Mouse (Mus musculus) C2C12 (cell line): ENCODE measurements around the gene Auts2.

Source experiments
- CEBPB ChIP-seq: IDR thresholded peaks from one replicate; pipeline ENCODE4 v1.6.1; 2011; ENCODE audit warnings: low read depth, mild to moderate bottlenecking, control low read depth, moderate library complexity
- CTCF ChIP-seq: IDR thresholded peaks from one replicate; pipeline ENCODE4 v1.5.1; 2011; ENCODE audit not compliant: control insufficient read depth, insufficient read depth, insufficient read length
- FOSL1 ChIP-seq: IDR thresholded peaks from one replicate; pipeline ENCODE4 v1.8.0; 2011; ENCODE audit warnings: mild to moderate bottlenecking, low read length; ENCODE audit not compliant: poor library complexity, insufficient read depth, severe bottlenecking
- MAX ChIP-seq: IDR thresholded peaks from one replicate; pipeline ENCODE4 v1.6.1; 2011; ENCODE audit warnings: mild to moderate bottlenecking, control low read depth
- MYOG ChIP-seq: IDR thresholded peaks from one replicate; pipeline ENCODE4 v1.6.1; 2011; ENCODE audit not compliant: control insufficient read depth, insufficient read length; ENCODE audit errors: extremely low read depth
- USF1 ChIP-seq: IDR thresholded peaks from one replicate; pipeline ENCODE4 v1.6.1; 2011; ENCODE audit warnings: low read depth, mild to moderate bottlenecking, control low read depth, moderate library complexity

- no peak for TF ChIP-seq CTCF
- no peak for TF ChIP-seq MAX
- no peak for TF ChIP-seq MYOG
- TF ChIP-seq USF1 = no peak
- no peak for TF ChIP-seq CEBPB
- TF ChIP-seq FOSL1 = no peak
These were observed 839.4 kb downstream of the Auts2 start for GRCm38 (mm10) chr5:131703729-131704128.
